Mouse (Mus musculus) forebrain, embryonic 12.5 days (tissue): ENCODE measurements at regions not wholly inside any gene's neighbourhood (a gene's known extent, or its start where the extent isn't known, plus 50 kb on each side); places are given as distances from the start of the nearest gene placed in this dataset.
"Not testable (repeated sequence)": the region's sequence is repeated elsewhere in the genome, so short reads cannot be mapped to it uniquely, and the experiment has no call there.

Experiments used
- ATAC-seq: fragments of 200-750 bp; cut with Nextera tagmentation; 2 replicates; pipeline ENCODE4 v1.8.0; 2017; ENCODE audit warnings: moderate TSS enrichment; ENCODE audit not compliant: low FRiP score
- H3K27ac ChIP-seq: fragments of 300-500 bp; sonication (generic); 2 replicates; pipeline ENCODE4 v1.5.1; 2016; ENCODE audit warnings: mild to moderate bottlenecking
- H3K27me3 ChIP-seq: fragments of 300-500 bp; sonication (generic); 2 replicates; pipeline ENCODE4 v1.6.1; 2016; ENCODE audit warnings: mild to moderate bottlenecking
- H3K36me3 ChIP-seq: fragments of 300-500 bp; sonication (generic); replicated peaks from 2 replicates; pipeline ENCODE4 v1.6.1; 2016; ENCODE audit warnings: mild to moderate bottlenecking
- H3K4me1 ChIP-seq: fragments of 300-500 bp; sonication (generic); 2 replicates; pipeline ENCODE4 v1.6.1; 2016
- H3K4me2 ChIP-seq: fragments of 300-500 bp; sonication (generic); 2 replicates; pipeline ENCODE4 v1.6.1; 2016; ENCODE audit warnings: mild to moderate bottlenecking, moderate library complexity
- H3K4me3 ChIP-seq: fragments of 300-500 bp; sonication (generic); replicated peaks from 2 replicates; pipeline ENCODE4 v1.5.1; 2016; ENCODE audit warnings: mild to moderate bottlenecking
- H3K9ac ChIP-seq: fragments of 300-500 bp; sonication (generic); 2 replicates; pipeline ENCODE4 v1.6.1; 2016; ENCODE audit warnings: mild to moderate bottlenecking
- H3K9me3 ChIP-seq: fragments of 300-500 bp; sonication (generic); 2 replicates; pipeline ENCODE4 v1.6.1; 2016
- whole genome bisulfite sequencing: fragments of 180-500 bp; shearing (Covaris S2); methylation state at CpG from one replicate; pipeline ENCODE4 v1.1.7; 2016; 5-methylcytosine and 5-hydroxymethylcytosine counted together

GRCm38 (mm10) chr5:132975303-132975932 lies 432.3 kb upstream of the Auts2 start:
- no peak for ATAC-seq

GRCm38 (mm10) chr5:132974876-132975275 lies 431.7 kb upstream of the Auts2 start:
- Histone ChIP-seq H3K4me2 (no peak overlapping the region), H3K9ac (no peak overlapping the region), H3K27ac (no peak overlapping the region), H3K27me3 (peaks cover 4% of the 10 kb centered on the region; the same call in 1 of the 2 replicates), H3K4me1 (peaks cover 23% of the 10 kb centered on the region), H3K4me3 (no peak overlapping the region), H3K36me3 (no peaks in the 10 kb centered on the region), H3K9me3 (no peaks in the 10 kb centered on the region)
- ATAC-seq: peak; percentile 53; the same call in 1 of the 2 replicates
- WGBS: 2% methylated on average over 3 of the region's 3 CpGs

More at GRCm38 (mm10) chr5:132975303-132975932, 432.3 kb upstream of the Auts2 start:
- 75% methylated on average over 4 of the region's 4 CpGs for WGBS
- H3K36me3 ChIP-seq: no peaks in the 10 kb centered on the region
- no peak overlapping the region for H3K9ac ChIP-seq
- no peak overlapping the region for H3K4me3 ChIP-seq
- no peak overlapping the region for H3K27ac ChIP-seq
- H3K9me3 ChIP-seq: no peaks in the 10 kb centered on the region
- H3K4me2 ChIP-seq: no peak overlapping the region
- H3K27me3 ChIP-seq: peaks cover 4% of the 10 kb centered on the region; the same call in 1 of the 2 replicates
- H3K4me1 ChIP-seq: peaks cover 23% of the 10 kb centered on the region

- H3K27me3 ChIP-seq: no peaks in the 10 kb centered on the region
- peaks cover 23% of the 10 kb centered on the region for H3K4me1 ChIP-seq
- no peak for ATAC-seq
- H3K36me3 ChIP-seq: no peaks in the 10 kb centered on the region
- WGBS: 85% methylated on average over 7 of the region's 7 CpGs
- no peak overlapping the region for H3K4me2 ChIP-seq
- no peak overlapping the region for H3K4me3 ChIP-seq
- no peak overlapping the region for H3K27ac ChIP-seq
- no peaks in the 10 kb centered on the region for H3K9me3 ChIP-seq
- no peak overlapping the region for H3K9ac ChIP-seq
Observed at GRCm38 (mm10) chr5:132971046-132971445, 427.9 kb upstream of the Auts2 start.

GRCm38 (mm10) chr5:132969376-132969775 lies 426.2 kb upstream of the Auts2 start:
- WGBS: 76% methylated on average over 5 of the region's 5 CpGs
- Histone ChIP-seq H3K4me3 (no peak overlapping the region), H3K36me3 (no peaks in the 10 kb centered on the region), H3K4me2 (no peak overlapping the region), H3K9ac (no peak overlapping the region), H3K27me3 (no peaks in the 10 kb centered on the region), H3K4me1 (peaks cover 7% of the 10 kb centered on the region), H3K27ac (no peak overlapping the region), H3K9me3 (no peaks in the 10 kb centered on the region)
- ATAC-seq: no peak

DNA sequence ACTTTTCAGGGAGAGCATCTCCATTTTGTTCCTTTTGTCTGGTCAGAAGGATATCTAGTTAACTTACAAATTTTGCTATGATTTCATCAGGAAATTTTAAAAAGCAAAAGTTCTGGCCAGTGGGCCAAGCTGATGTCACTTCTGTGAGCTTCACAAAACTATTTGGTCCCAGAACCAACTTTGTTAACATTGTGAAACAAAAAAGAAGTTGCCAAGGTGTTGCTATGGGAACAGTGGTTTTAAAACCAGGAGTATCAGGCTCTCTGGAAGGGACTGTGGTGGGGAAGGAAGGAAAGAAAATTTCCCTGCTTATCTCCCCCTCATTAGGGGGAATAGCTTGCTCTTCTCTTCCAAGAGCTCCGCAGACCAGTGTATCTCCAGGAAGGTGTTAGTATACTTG lies 416.8 kb upstream of the Auts2 start:
- Histone ChIP-seq H3K4me3 (no peak overlapping the region), H3K36me3 (no peaks in the 10 kb centered on the region), H3K27me3 (no peaks in the 10 kb centered on the region), H3K9ac (no peak overlapping the region), H3K27ac (no peak overlapping the region), H3K9me3 (no peaks in the 10 kb centered on the region), H3K4me2 (no peak overlapping the region), H3K4me1 (no peaks in the 10 kb centered on the region)
- WGBS: 80% methylated on average over 1 of the region's 1 CpGs
- no peak for ATAC-seq

- no peak overlapping the region for H3K4me2 ChIP-seq
- H3K4me3 ChIP-seq: no peak overlapping the region
- no peaks in the 10 kb centered on the region for H3K36me3 ChIP-seq
- no peaks in the 10 kb centered on the region for H3K9me3 ChIP-seq
- no peak overlapping the region for H3K9ac ChIP-seq
- H3K27ac ChIP-seq: no peak overlapping the region
- H3K4me1 ChIP-seq: no peaks in the 10 kb centered on the region
- no peaks in the 10 kb centered on the region for H3K27me3 ChIP-seq
- ATAC-seq: no peak
- 81% methylated on average over 5 of the region's 5 CpGs for WGBS
Observed at GRCm38 (mm10) chr5:132956184-132956583, 413.0 kb upstream of the Auts2 start.

DNA sequence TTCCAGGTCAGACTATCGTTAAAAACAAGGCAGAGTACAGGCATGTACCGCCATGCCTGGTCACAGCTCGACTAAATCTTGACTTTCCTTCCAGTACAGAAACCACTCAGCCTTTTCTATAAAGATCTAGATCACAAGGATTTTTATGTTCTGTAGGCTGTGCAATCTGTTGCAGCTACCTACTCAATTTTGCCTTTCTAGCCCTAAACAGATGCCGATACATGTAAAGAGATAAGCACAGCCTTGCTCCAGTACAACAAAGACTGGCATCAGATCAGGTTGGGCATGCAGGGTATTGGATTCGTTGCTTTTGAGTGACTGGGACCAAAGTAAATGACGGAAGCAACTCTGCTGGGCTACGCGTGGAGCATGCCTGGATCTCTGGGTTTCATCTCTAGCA lies 411.9 kb upstream of the Auts2 start:
- Histone ChIP-seq H3K4me2 (no peak overlapping the region), H3K27me3 (no peaks in the 10 kb centered on the region), H3K27ac (no peak overlapping the region), H3K4me3 (no peak overlapping the region), H3K4me1 (no peaks in the 10 kb centered on the region), H3K9ac (no peak overlapping the region), H3K9me3 (no peaks in the 10 kb centered on the region), H3K36me3 (no peaks in the 10 kb centered on the region)
- ATAC-seq: no peak
- WGBS: 90% methylated on average over 8 of the region's 8 CpGs

GRCm38 (mm10) chr5:132933439-132933980 lies 390.4 kb upstream of the Auts2 start:
- no peaks in the 10 kb centered on the region for H3K9me3 ChIP-seq
- no peak overlapping the region for H3K9ac ChIP-seq
- no peaks in the 10 kb centered on the region for H3K4me1 ChIP-seq
- H3K36me3 ChIP-seq: no peaks in the 10 kb centered on the region
- ATAC-seq: no peak
- no peak overlapping the region for H3K27ac ChIP-seq
- H3K4me3 ChIP-seq: no peak overlapping the region
- H3K4me2 ChIP-seq: no peak overlapping the region
- 75% methylated on average over 9 of the region's 9 CpGs for WGBS
- H3K27me3 ChIP-seq: no peaks in the 10 kb centered on the region

DNA sequence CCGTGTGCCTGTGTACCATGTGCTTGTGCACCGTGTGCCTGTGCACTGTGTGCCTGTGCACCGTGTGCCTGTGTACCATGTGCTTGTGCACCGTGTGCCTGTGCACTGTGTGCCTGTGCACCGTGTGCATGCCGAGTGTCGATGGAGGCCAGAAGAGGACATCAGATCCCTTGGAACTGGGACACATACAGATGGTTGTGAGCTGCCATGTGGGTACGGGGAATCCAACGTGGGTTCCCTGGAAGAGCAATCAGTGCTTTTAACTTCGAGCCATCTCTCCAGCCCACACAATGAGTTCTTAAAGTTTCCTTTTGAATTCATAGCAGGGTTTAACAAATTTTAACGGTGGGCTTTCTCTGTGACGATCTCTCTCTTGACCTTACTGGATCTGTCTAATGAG lies 386.8 kb upstream of the Auts2 start:
- not testable (repeated sequence) for ATAC-seq, H3K4me3 ChIP-seq, H3K9me3 ChIP-seq, H3K9ac ChIP-seq, H3K4me2 ChIP-seq, H3K36me3 ChIP-seq, H3K27me3 ChIP-seq, H3K4me1 ChIP-seq, H3K27ac ChIP-seq
- 88% methylated on average over 12 of the region's 12 CpGs for WGBS

GRCm38 (mm10) chr5:132923365-132923764 lies 380.2 kb upstream of the Auts2 start:
- Histone ChIP-seq H3K27me3 (no peaks in the 10 kb centered on the region), H3K36me3 (no peaks in the 10 kb centered on the region), H3K4me2 (no peak overlapping the region), H3K9ac (no peak overlapping the region), H3K4me1 (peaks cover 4% of the 10 kb centered on the region; the same call in 1 of the 2 replicates), H3K27ac (no peak overlapping the region), H3K9me3 (0 out of 2 replicates have a peak, but pooled peaks cover 10% of the 10 kb centered on the region), H3K4me3 (no peak overlapping the region)
- ATAC-seq: no peak
- WGBS: 59% methylated on average over 4 of the region's 4 CpGs

DNA sequence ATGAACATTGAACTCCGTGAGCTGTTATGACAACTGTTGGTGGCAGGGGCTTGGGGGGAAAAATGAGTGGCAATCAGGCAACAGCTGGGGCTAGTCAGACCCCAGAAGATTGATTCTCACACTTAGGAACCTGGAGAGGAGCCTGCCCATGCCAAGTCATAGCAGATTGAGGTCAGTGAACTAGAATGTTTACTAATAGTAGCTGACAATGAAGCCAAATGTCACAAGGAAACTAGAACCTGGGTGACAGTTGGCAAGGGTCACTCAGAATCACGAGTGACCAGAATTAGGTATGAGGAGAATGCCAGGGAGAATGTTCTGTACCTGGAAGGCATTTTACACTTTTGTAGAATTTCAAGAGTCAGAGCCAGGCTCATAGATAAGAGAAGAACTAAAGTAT lies 365.9 kb upstream of the Auts2 start:
- Histone ChIP-seq H3K4me1 (peaks cover 7% of the 10 kb centered on the region), H3K27ac (no peak overlapping the region), H3K9ac (no peak overlapping the region), H3K4me2 (no peak overlapping the region), H3K36me3 (no peaks in the 10 kb centered on the region), H3K27me3 (no peaks in the 10 kb centered on the region), H3K9me3 (no peaks in the 10 kb centered on the region), H3K4me3 (no peak overlapping the region)
- WGBS: 79% methylated on average over 2 of the region's 2 CpGs
- no peak for ATAC-seq

DNA sequence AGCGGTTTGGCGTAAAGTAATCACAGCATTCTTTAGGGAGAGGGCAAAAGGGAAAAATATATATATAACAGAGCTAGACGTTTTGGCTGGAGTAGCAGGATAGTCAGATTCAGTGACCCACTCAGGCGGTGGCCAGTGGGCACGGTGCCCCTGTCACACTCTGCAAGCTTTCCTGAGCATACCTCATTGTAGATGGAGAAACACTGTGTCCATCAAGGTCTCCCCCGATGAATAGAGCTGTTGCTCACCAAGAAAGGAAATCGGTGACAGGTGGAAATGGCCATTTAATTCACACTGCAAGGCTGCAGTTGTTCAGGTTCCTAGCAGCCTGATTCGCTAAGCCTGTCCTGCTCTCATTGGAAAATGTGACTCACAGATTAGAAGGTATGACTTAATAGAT lies 365.1 kb upstream of the Auts2 start:
- no peak overlapping the region for H3K27ac ChIP-seq
- no peak for ATAC-seq
- peaks cover 7% of the 10 kb centered on the region for H3K4me1 ChIP-seq
- H3K9ac ChIP-seq: no peak overlapping the region
- no peaks in the 10 kb centered on the region for H3K9me3 ChIP-seq
- H3K36me3 ChIP-seq: no peaks in the 10 kb centered on the region
- whole genome bisulfite sequencing: 76% methylated on average over 8 of the region's 8 CpGs
- no peak overlapping the region for H3K4me2 ChIP-seq
- H3K4me3 ChIP-seq: no peak overlapping the region
- no peaks in the 10 kb centered on the region for H3K27me3 ChIP-seq

DNA sequence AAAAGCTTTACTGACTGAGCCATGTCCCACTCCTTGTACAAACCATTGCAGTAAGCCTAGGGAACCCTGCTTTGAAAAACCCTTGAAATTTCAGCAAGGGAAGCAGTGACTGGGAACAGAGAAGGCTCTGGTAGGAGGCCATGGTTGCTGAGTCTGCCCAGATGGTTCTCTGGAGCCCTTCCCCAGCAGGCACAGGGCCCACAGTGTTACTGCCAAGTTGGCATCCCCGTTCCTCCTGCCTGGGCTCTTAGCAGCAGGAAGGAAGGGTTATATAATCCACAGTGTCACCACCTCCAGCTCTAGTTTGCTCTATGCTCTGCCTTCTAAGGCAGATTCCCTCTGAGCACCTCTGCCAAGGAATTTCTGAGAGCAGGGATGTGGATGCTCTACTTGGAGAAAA lies 349.4 kb upstream of the Auts2 start:
- H3K4me2 ChIP-seq: no peak overlapping the region
- no peaks in the 10 kb centered on the region for H3K9me3 ChIP-seq
- H3K27me3 ChIP-seq: no peaks in the 10 kb centered on the region
- peaks cover 5% of the 10 kb centered on the region; the same call in 1 of the 2 replicates for H3K4me1 ChIP-seq
- no peaks in the 10 kb centered on the region for H3K36me3 ChIP-seq
- no peak overlapping the region for H3K9ac ChIP-seq
- H3K4me3 ChIP-seq: no peak overlapping the region
- no peak for ATAC-seq
- 94% methylated on average over 1 of the region's 1 CpGs for WGBS
- H3K27ac ChIP-seq: no peak overlapping the region
